Mouse (Mus musculus) kidney, adult 2 months (tissue): ENCODE results near the gene Mboat7. TPM values are rescaled to one million over a fixed set of nuclear protein-coding genes. Genes with fewer than 3 reads are reported as not detected.
"Not testable (repeated sequence)": the region's sequence is repeated elsewhere in the genome, so short reads cannot be mapped to it uniquely, and the experiment has no call there.

Experiments used
- DNase-seq: peaks from one replicate; pipeline ENCODE4 v3.0.0; 2021
- H3K27ac ChIP-seq: fragments of 200-500 bp; 2 replicates; pipeline ENCODE4 v1.5.1; 2012; ENCODE audit warnings: low read depth, low read length, control low read depth, inconsistent platforms; ENCODE audit not compliant: insufficient read depth
- H3K27me3 ChIP-seq: fragments of 200-500 bp; replicated peaks from 2 replicates; pipeline ENCODE4 v1.6.1; 2012; ENCODE audit warnings: mild to moderate bottlenecking, moderate library complexity, low read length, inconsistent platforms; ENCODE audit not compliant: control insufficient read depth, insufficient read depth
- H3K36me3 ChIP-seq: fragments of 200-500 bp; 2 replicates; pipeline ENCODE4 v1.6.1; 2012; ENCODE audit warnings: mild to moderate bottlenecking, moderate library complexity, low read length, inconsistent platforms; ENCODE audit not compliant: control insufficient read depth, insufficient read depth
- H3K4me1 ChIP-seq: fragments of 200-500 bp; 2 replicates; pipeline ENCODE4 v1.6.1; 2011; ENCODE audit warnings: low read length; ENCODE audit not compliant: control insufficient read depth, insufficient read depth
- H3K4me3 ChIP-seq: fragments of 200-500 bp; 2 replicates; pipeline ENCODE4 v1.5.1; 2011; ENCODE audit warnings: mild to moderate bottlenecking, low read depth, low read length, control low read depth; ENCODE audit not compliant: insufficient read depth
- CTCF ChIP-seq: fragments of 200-500 bp; conservative IDR thresholded peaks from 2 replicates; pipeline ENCODE4 v1.5.1; 2011; ENCODE audit warnings: low read depth, mild to moderate bottlenecking, control low read depth, low read length, moderate library complexity, mixed read lengths; ENCODE audit not compliant: insufficient read depth, insufficient read length
- POLR2A ChIP-seq: fragments of 200-500 bp; IDR thresholded peaks from one replicate; pipeline ENCODE4 v1.6.1; 2011; ENCODE audit warnings: low read depth, low read length, control low read depth
- WGBS: fragments of 180-500 bp; shearing (Covaris S2); methylation state at CpG from one replicate; pipeline ENCODE4 v1.1.7; 2018; 5-methylcytosine and 5-hydroxymethylcytosine counted together
- polyA plus RNA-seq: library from polyadenylated mRNA; depleted of rRNA; stranded (reverse); fragments of >200 nt; gene quantifications from 2 replicates; pipeline ENCODE4 v1.2.3, GENCODE M21; 2012; rRNA removed

The Mboat7 gene
- 56.2 and 61.4 TPM in 2 replicates for polyA plus RNA-seq

- no peaks in the 10 kb centered on the region; the same call in 1 of the 2 replicates for H3K4me1 ChIP-seq
Observed at GRCm38 (mm10) chr7:3692987-3693808, at the start of gene Mboat7. Mboat7 (minus strand) TSS chr7:3693523.

GRCm38 (mm10) chr7:3732675-3733074 is 39.4 kb upstream of the Mboat7 start:
- not testable (repeated sequence) for H3K27ac ChIP-seq, H3K36me3 ChIP-seq, H3K27me3 ChIP-seq, DNase-seq, H3K4me1 ChIP-seq, H3K4me3 ChIP-seq
- WGBS: no CpG with 5 or more reads among the region's 1 CpGs

More at GRCm38 (mm10) chr7:3692987-3693808, at the start of gene Mboat7:
- under 1% methylated on average over 55 of the region's 55 CpGs for WGBS
- Histone ChIP-seq H3K27ac (peak within 1 kb of the TSS; percentile 92), H3K36me3 (no peaks in the 10 kb centered on the region), H3K4me3 (peak within 1 kb of the TSS; percentile 64), H3K27me3 (no peaks in the 10 kb centered on the region)
- peak; percentile 99 for DNase-seq
- TF ChIP-seq CTCF (no peak), POLR2A (peak; percentile 94)

- not testable (repeated sequence) for H3K36me3 ChIP-seq, H3K27ac ChIP-seq, DNase-seq, H3K4me1 ChIP-seq, H3K27me3 ChIP-seq, H3K4me3 ChIP-seq
Observed at GRCm38 (mm10) chr7:3725459-3725858, 32.1 kb upstream of the Mboat7 start.

GRCm38 (mm10) chr7:3720268-3720667 is 26.9 kb upstream of the Mboat7 start, which contains the start of gene Pirb:
Pirb (minus strand) TSS chr7:3720391.
- DNase-seq, H3K27ac ChIP-seq, H3K27me3 ChIP-seq, H3K36me3 ChIP-seq, H3K4me3 ChIP-seq, H3K4me1 ChIP-seq: not testable (repeated sequence)
- 40% methylated on average over 1 of the region's 3 CpGs for WGBS

GRCm38 (mm10) chr7:3715249-3715648 is 21.9 kb upstream of the Mboat7 start:
- TF ChIP-seq POLR2A: no peak
- TF ChIP-seq CTCF: no peak
- DNase-seq: no peak
- Histone ChIP-seq H3K27me3 (no peaks in the 10 kb centered on the region), H3K36me3 (no peaks in the 10 kb centered on the region), H3K27ac (no peak overlapping the region), H3K4me3 (no peak overlapping the region), H3K4me1 (no peaks in the 10 kb centered on the region)
- 66% methylated on average over 1 of the region's 1 CpGs for WGBS

- no peaks in the 10 kb centered on the region for H3K36me3 ChIP-seq
- DNase-seq: no peak
- no peak for TF ChIP-seq CTCF
- TF ChIP-seq POLR2A: no peak
- no peaks in the 10 kb centered on the region for H3K4me1 ChIP-seq
- H3K27ac ChIP-seq: no peak overlapping the region
- WGBS: 32% methylated on average over 5 of the region's 5 CpGs
- H3K27me3 ChIP-seq: no peaks in the 10 kb centered on the region
- no peak overlapping the region for H3K4me3 ChIP-seq
Observed at GRCm38 (mm10) chr7:3712264-3712942, 19.1 kb upstream of the Mboat7 start.

GRCm38 (mm10) chr7:3709000-3709399 is 15.7 kb upstream of the Mboat7 start:
- peaks cover 7% of the 10 kb centered on the region for H3K36me3 ChIP-seq
- WGBS: 69% methylated on average over 1 of the region's 1 CpGs
- no peak overlapping the region for H3K27ac ChIP-seq
- H3K27me3 ChIP-seq: no peaks in the 10 kb centered on the region
- TF ChIP-seq CTCF: no peak
- TF ChIP-seq POLR2A: no peak
- no peak for DNase-seq
- H3K4me3 ChIP-seq: no peak overlapping the region
- no peaks in the 10 kb centered on the region for H3K4me1 ChIP-seq

- not testable (repeated sequence) for DNase-seq, H3K36me3 ChIP-seq, H3K4me3 ChIP-seq, H3K4me1 ChIP-seq, H3K27ac ChIP-seq, H3K27me3 ChIP-seq
- 42% methylated on average over 5 of the region's 5 CpGs for WGBS
Observed at GRCm38 (mm10) chr7:3708447-3708980, 15.2 kb upstream of the Mboat7 start.
